Mouse (Mus musculus) lung, embryonic 15.5 days (tissue): Measurements from ENCODE around the gene Spns2. TPM values are rescaled to one million over a fixed set of nuclear protein-coding genes. Genes with fewer than 3 reads are reported as not detected.

ENCODE experiments used
- ATAC-seq: fragments of 200-750 bp; cut with Nextera tagmentation; 2 replicates; pipeline ENCODE4 v1.8.0; 2017; ENCODE audit warnings: moderate number of reproducible peaks, borderline replicate concordance; ENCODE audit not compliant: low FRiP score, low TSS enrichment; ENCODE audit errors: extremely low read depth
- H3K27ac ChIP-seq: fragments of 300-500 bp; sonication (generic); 2 replicates; pipeline ENCODE4 v1.5.1; 2015; ENCODE audit warnings: moderate library complexity, mild to moderate bottlenecking, inconsistent platforms
- H3K27me3 ChIP-seq: fragments of 300-500 bp; sonication (generic); 2 replicates; pipeline ENCODE4 v1.6.1; 2015; ENCODE audit warnings: inconsistent platforms
- H3K36me3 ChIP-seq: fragments of 300-500 bp; sonication (generic); 2 replicates; pipeline ENCODE4 v1.6.1; 2015; ENCODE audit warnings: inconsistent platforms
- H3K4me1 ChIP-seq: fragments of 300-500 bp; sonication (generic); 2 replicates; pipeline ENCODE4 v1.6.1; 2015; ENCODE audit warnings: inconsistent platforms
- H3K4me2 ChIP-seq: fragments of 300-500 bp; sonication (generic); 2 replicates; pipeline ENCODE4 v1.6.1; 2015; ENCODE audit warnings: inconsistent platforms, mild to moderate bottlenecking, moderate library complexity
- H3K4me3 ChIP-seq: fragments of 300-500 bp; sonication (generic); 2 replicates; pipeline ENCODE4 v1.5.1; 2015; ENCODE audit warnings: mild to moderate bottlenecking, inconsistent platforms
- H3K9ac ChIP-seq: fragments of 300-500 bp; sonication (generic); 2 replicates; pipeline ENCODE4 v1.6.1; 2015; ENCODE audit warnings: inconsistent platforms
- H3K9me3 ChIP-seq: fragments of 300-500 bp; sonication (generic); 2 replicates; pipeline ENCODE4 v1.6.1; 2016; ENCODE audit warnings: inconsistent platforms
- WGBS: fragments of 180-500 bp; shearing (Covaris S2); methylation state at CpG from one replicate; pipeline ENCODE4 v1.1.7; 2015; 5-methylcytosine and 5-hydroxymethylcytosine counted together
- polyA plus RNA-seq: library from polyadenylated mRNA; unstranded; fragments of >200 nt; fragmentation: Nextera tagmentation; extraction: Ambion mirVana; gene quantifications from 2 replicates; pipeline ENCODE4 v1.2.1, GENCODE M21; 2015

The Spns2 gene
- polyA plus RNA-seq, 1 experiment from 2014 or later: 6.4 TPM

DNA sequence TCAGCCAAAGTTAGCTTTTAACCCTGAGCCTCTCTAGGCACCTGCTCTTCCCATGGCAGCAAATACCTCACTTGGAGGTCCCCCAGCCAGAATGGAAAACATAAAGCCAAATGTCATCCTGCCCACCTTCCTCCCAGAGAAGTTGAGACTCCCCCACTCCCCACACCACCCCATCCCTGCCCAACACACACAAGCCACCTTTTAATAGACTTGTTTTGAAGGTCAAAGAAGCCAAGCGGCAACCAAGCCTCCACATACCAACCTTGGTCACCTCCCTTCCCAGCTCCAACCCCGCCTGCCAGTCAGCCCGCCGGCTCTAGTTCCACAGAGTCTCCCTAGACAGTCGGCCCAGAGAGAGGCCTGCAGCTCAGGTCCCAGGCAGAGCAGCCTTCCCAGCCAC, 87.7 kb downstream of the Spns2 start:
- peak overlapping the region; percentile 87 for H3K27ac ChIP-seq
- H3K4me2 ChIP-seq: peak overlapping the region; percentile 19; the same call in 1 of the 2 replicates
- H3K4me1 ChIP-seq: peaks cover 89% of the 10 kb centered on the region
- WGBS: 60% methylated on average over 5 of the region's 5 CpGs
- ATAC-seq: no peak
- no peaks in the 10 kb centered on the region for H3K27me3 ChIP-seq
- H3K9me3 ChIP-seq: no peaks in the 10 kb centered on the region
- no peak overlapping the region for H3K9ac ChIP-seq
- no peak overlapping the region for H3K4me3 ChIP-seq
- H3K36me3 ChIP-seq: peaks cover 38% of the 10 kb centered on the region

Other genes with a start within 250 kb of the Spns2 start
- gene Slc13a5, start 222.7 kb downstream of the Spns2 start, polyA plus RNA-seq: 0.05 and 0.24 TPM in 2 replicates
- gene Xaf1, start 188.3 kb downstream of the Spns2 start, polyA plus RNA-seq: 6.0 and 7.3 TPM in 2 replicates
- gene Fbxo39, start 175.5 kb downstream of the Spns2 start, polyA plus RNA-seq: not detected in 2 replicates
- 11.4 and 11.8 TPM in 2 replicates for gene Tekt1, start 127.5 kb downstream of the Spns2 start, polyA plus RNA-seq
- 156 and 158 TPM in 2 replicates for gene Smtnl2, start 78.2 kb downstream of the Spns2 start, polyA plus RNA-seq
- 0.14 and 0.26 TPM in 2 replicates for gene Ggt6, start 54.4 kb downstream of the Spns2 start, polyA plus RNA-seq
- 137 and 140 TPM in 2 replicates for gene Mybbp1a, start 48.5 kb downstream of the Spns2 start, polyA plus RNA-seq
- gene Spns3, start 60.6 kb upstream of the Spns2 start, polyA plus RNA-seq: 0.18 and 0.22 TPM in 2 replicates
- 67.9 and 69.2 TPM in 2 replicates for gene Ube2g1, start 117.4 kb upstream of the Spns2 start, polyA plus RNA-seq
- 21.6 and 22.6 TPM in 2 replicates for gene Ankfy1, start 200.1 kb upstream of the Spns2 start, polyA plus RNA-seq